Mouse (Mus musculus) adrenal gland, postnatal 25 days (tissue): ENCODE results near the gene Plcd3. TPM values are rescaled to one million over a fixed set of nuclear protein-coding genes. Genes with fewer than 3 reads are reported as not detected.

Source experiments
- DNase-seq: peaks from one replicate; pipeline ENCODE4 v3.0.0; 2021; ENCODE audit warnings: mixed read lengths
- total RNA-seq: library from RNA; stranded (reverse); gene quantifications from 2 replicates; pipeline ENCODE4 v1.2.3, GENCODE M21; 2021

Gene Plcd3
- total RNA-seq, 1 experiment from 2014 or later = 9.1 TPM

DNA sequence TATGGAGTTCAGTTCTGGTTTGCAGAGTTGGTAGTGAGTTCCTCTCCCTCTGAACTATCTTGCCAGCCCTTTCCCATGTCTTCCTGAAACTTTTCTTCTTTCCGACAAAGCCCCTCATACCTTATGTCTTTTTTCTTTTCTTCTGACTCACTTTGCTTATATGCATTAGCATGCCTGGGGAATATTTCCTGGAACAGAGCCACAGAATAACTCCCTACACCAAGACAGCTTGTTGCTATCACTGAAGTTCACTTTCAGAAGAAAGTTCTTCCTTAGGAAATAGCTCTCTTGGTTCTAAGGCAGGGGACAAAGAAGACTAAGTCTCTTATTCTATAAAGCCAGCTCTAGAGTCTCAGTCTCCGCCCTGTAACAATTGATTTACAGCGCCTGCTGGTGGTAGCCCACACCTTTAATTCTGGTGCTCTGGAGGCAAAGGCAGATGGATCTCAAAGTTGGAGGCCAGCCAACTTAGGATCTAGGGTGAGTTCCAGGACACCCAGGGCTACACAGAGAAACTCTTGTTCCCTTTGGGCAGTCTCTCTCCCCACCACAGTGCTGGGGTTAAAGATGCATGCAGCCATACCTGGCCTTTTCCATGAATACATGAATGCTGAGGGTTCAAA, 80.6 kb downstream of the Plcd3 start:
- DNase-seq = no peak

Other genes with a start within 250 kb of the Plcd3 start
- 77.2 and 81.2 TPM in 2 replicates for gene Eftud2, start 220.7 kb downstream of the Plcd3 start, total RNA-seq
- gene Ccdc103, start 220.5 kb downstream of the Plcd3 start, total RNA-seq = 1.0 TPM in 1 of 2 replicates, not detected in the other
- not detected in 2 replicates for gene Fam187a, start 216.5 kb downstream of the Plcd3 start, total RNA-seq
- gene Gfap, start 200.7 kb downstream of the Plcd3 start, total RNA-seq = 0.36 and 0.48 TPM in 2 replicates
- 4.1 and 5.3 TPM in 2 replicates for gene Kif18b, start 176.5 kb downstream of the Plcd3 start, total RNA-seq
- gene C1ql1, start 155.0 kb downstream of the Plcd3 start, total RNA-seq = 34.9 and 49.7 TPM in 2 replicates
- gene Nmt1, start 73.5 kb downstream of the Plcd3 start, total RNA-seq = 103 and 104 TPM in 2 replicates
- gene Dcakd, start 73.3 kb downstream of the Plcd3 start, total RNA-seq = 73.0 and 82.7 TPM in 2 replicates
- gene Acbd4, start within 50 bp of the Plcd3 start, total RNA-seq = 92.1 and 129 TPM in 2 replicates
- gene Hexim1, start 14.6 kb upstream of the Plcd3 start, total RNA-seq = 72.0 and 75.6 TPM in 2 replicates
- gene Hexim2, start 30.8 kb upstream of the Plcd3 start, total RNA-seq = 3.9 and 6.2 TPM in 2 replicates
- gene Fmnl1, start 69.4 kb upstream of the Plcd3 start, total RNA-seq = 15.6 and 19.9 TPM in 2 replicates
- gene 1700023F06Rik, start 106.9 kb upstream of the Plcd3 start, total RNA-seq = not detected in 2 replicates
- gene Spata32, start 116.8 kb upstream of the Plcd3 start, total RNA-seq = not detected in 2 replicates
- gene Map3k14, start 165.8 kb upstream of the Plcd3 start, total RNA-seq = 7.0 TPM in 2 replicates